Mouse (Mus musculus) left cerebral cortex, adult 2 months (tissue): ENCODE results near the gene Abr. TPM values are rescaled to one million over a fixed set of nuclear protein-coding genes. Genes with fewer than 3 reads are reported as not detected.

Source experiments
- DNase-seq, 2 experiments: peaks; one replicate each; pipeline ENCODE4 v3.0.0; 2021 to 2022; ENCODE audit warnings: low spot score in 2 of 2, mixed read lengths in 1 of 2; ENCODE audit errors: extremely low spot score in 1 of 2
- H3K27ac ChIP-seq: fragments of 200-600 bp; 2 replicates; pipeline ENCODE4 v1.8.1; 2022
- H3K4me3 ChIP-seq: fragments of 200-600 bp; 2 replicates; pipeline ENCODE4 v1.8.1; 2022
- CTCF ChIP-seq: fragments of 200-600 bp; IDR thresholded peaks from 2 replicates; pipeline ENCODE4 v1.8.1; 2022; ENCODE audit warnings: antibody characterized with exemption, mild to moderate bottlenecking, moderate library complexity
- intact Hi-C: fragments of 180-260 bp; cut with DNase I; formaldehyde crosslinking; loops from one replicate; pipeline ENCODE4 v1.15.1; 2025
- total RNA-seq, 2 experiments: library from RNA; stranded (reverse); gene quantifications; 2 replicates each; pipeline ENCODE4 v1.2.3; 2021

Abr gene
- total RNA-seq, 2 experiments from 2014 or later: 436 to 450 TPM

DNA sequence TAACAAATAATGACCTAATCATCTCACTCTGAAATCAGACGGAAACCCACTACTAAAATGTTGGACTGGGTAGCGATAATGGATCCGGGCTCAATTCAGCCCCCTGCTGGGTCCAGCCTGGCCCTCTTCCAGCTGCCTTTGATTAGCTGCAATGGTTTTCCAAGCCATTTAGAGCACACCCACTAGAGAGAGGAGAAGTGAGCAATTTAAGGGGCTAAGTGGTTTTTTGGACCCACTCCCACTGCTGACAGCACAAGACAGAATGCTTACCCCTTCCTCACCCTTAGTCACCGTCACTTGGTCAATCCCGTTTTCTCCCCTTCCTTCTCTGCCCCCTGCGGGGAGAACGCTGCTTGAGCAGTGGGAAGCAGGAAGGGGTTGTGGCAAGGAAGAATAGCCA is 24.9 kb upstream of the Abr start:
- no peak overlapping the region for H3K27ac ChIP-seq
- TF ChIP-seq CTCF: no peak
- no peak for DNase-seq
- peak overlapping the region; percentile 6; the same call in 1 of the 2 replicates for H3K4me3 ChIP-seq
- intact Hi-C loops: loop anchor here (2.0 to 5.0 kb wide), 4 partner anchors 68 to 235 kb away; no protein-coding TSS in a partner anchor

DNA sequence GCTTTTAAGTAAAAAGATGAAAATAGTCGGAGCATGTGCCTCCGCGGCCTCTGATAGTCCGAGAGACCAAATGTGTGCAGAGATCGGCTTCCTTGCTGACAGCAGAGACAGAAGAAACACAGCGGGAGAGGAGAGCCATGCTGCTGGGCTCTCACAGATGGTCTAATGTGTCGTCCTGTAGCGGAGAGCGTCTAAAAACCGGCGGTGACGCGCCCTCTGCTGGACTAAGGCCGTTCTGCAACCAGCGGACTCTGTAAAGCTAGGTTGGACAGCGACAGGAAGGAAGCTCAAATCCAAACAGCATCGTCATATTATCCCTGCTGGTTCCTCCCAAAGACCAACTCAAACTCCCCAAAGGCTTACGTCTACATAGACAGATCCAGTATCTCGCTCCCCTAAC is 23.8 kb upstream of the Abr start:
- TF ChIP-seq CTCF: peak; percentile 98
- intact Hi-C loops: loop anchor here (1.0 to 5.0 kb wide), 5 partner anchors 67 to 234 kb away; no protein-coding TSS in a partner anchor
- Histone ChIP-seq H3K4me3 (peak overlapping the region; percentile 39), H3K27ac (no peak overlapping the region)
- DNase-seq: peak; percentile 90 to 96

DNA sequence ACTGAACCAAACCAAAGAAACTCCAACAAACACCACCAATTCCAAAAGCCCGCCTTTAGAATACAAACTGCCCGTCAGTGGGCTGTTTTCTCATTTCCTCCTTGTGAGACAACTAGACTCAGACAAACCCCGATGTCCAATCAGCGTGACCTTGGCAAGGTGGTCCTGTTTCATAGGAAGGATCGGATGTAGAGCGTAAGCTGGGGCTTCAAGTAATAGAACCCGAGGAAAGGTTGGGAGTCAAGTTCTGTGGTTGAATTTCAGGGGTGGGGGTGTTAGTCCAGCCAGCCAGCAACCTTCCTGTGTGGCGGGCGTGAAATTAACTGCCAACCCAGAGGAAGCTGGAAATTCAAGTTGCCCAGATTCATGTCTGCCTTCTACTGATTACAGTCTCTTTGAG is 22.9 kb upstream of the Abr start:
- no peak for TF ChIP-seq CTCF
- intact Hi-C loops: loop anchor here (5.0 kb wide), 2 partner anchors 123 to 233 kb away; no protein-coding TSS in a partner anchor
- no peak for DNase-seq
- H3K4me3 ChIP-seq: no peak overlapping the region
- no peak overlapping the region for H3K27ac ChIP-seq

DNA sequence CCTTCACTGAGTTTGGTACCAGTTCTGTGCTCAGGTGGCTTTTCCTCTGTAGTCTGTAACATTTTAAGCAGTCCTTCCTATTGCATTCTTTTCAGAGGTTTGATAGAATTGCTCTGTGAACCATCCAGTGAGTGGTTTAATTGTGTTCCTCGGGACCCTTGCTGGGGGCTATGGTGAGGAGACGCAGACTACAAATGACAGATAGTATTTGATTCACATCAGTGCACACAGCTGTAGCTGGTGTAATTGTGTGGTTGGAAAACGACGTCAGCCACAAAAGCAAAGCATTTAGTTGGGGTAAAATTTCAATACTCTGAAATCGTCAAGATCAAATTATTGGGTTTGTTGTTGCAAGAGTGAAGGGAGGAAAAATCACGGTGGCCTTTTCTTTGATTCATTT is 22.1 kb upstream of the Abr start:
- H3K4me3 ChIP-seq: no peak overlapping the region
- intact Hi-C loops: no loop called here
- H3K27ac ChIP-seq: no peak overlapping the region
- no peak for DNase-seq
- TF ChIP-seq CTCF: no peak

DNA sequence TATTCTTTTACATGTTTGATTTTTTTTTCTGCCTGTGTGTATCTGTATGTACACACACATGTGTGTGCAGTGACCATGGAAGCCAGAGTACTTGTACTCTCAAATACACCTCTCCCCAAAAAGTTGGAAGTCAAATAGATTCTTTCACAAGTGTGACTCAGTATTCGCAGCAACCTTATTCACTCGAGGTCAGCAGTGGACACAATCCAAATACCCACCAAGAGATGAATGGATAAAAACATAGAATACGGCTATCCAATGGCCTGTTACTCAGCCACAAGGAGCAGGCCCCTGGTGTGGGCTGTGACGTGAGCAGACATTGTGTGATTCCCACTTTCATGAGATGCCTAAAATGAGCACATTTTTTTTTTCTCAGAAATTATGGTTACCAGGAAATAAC is 18.1 kb upstream of the Abr start:
- Histone ChIP-seq H3K27ac (no peak overlapping the region), H3K4me3 (no peak overlapping the region)
- no peak for TF ChIP-seq CTCF
- intact Hi-C loops: no loop called here
- DNase-seq: no peak

DNA sequence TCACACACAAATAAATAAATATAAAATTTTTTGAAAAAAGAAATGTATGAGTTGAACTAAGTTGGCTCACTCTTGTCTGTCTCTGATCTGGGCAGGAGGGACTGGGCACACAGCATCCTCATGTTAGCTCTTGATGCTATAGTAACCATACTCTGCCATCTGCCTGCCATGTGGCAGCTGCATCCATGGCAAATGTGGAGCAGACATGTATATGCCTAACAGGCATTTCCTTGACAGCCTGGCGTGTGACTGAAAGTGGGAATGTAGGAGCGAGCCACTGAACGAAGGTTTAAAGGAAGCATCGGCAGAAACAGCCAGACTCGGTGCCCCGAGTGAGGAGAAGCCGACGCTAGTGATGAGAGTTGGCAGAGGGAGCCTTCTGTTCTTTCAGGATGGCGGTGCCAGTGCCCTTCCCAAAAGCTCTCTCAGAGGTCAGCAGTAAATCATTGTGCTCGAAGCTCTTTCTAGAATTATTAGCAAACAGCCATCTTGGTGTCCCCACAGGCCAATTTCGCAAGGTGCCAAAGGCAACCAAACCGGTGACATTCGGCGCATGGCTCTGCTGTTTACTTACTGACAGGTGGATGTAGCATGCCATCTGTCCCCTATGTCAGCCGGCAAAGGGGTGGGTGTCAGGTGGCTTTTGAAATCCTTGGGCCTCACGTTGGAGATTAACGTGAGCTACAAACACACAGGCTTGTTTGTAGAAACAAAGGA is 17.3 kb upstream of the Abr start:
- intact Hi-C loops: no loop called here
- TF ChIP-seq CTCF: no peak
- DNase-seq: no peak
- no peak overlapping the region for H3K27ac ChIP-seq
- H3K4me3 ChIP-seq: no peak overlapping the region

DNA sequence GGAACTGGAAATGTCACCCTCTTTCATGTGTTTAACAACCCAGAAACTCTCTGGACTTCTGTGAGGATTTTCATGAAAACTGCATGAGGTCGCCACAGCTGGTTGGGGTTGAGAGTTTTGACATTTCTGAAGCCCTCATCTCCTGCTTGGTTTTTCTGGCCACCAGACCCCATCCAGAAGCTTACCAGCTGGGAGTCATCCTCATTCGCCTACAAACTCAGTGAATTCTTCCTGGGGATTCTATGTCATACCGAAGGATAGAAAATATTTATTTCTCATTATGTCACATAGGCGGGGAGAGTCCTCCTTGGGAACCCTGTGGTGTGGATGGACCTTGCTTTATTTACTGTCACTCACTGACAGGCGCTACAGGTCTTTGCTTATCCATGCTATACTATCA is 8.4 kb upstream of the Abr start:
- H3K4me3 ChIP-seq: no peak overlapping the region
- DNase-seq: no peak
- intact Hi-C loops: no loop called here
- TF ChIP-seq CTCF: no peak
- no peak overlapping the region for H3K27ac ChIP-seq

DNA sequence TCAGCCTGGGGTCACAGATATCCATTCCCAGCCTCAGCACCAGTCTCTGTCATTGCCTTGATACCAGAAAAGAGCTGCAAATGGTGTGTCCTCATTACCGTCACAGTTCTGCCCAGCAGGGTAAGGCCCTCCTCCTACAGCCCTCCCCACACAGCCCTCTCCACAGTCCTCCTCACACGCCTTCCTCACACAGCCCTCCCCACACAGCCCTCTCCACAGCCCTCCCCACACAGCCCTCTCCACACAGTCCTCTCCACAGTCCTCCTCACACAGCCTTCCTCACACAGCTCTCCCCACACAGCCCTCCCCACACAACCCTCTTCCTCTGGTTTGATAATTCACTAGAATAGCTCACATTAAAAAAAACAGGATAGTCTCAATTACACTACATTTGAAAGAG is 7.9 kb upstream of the Abr start:
- TF ChIP-seq CTCF: no peak
- intact Hi-C loops: no loop called here
- H3K4me3 ChIP-seq: no peak overlapping the region
- DNase-seq: no peak
- no peak overlapping the region for H3K27ac ChIP-seq

DNA sequence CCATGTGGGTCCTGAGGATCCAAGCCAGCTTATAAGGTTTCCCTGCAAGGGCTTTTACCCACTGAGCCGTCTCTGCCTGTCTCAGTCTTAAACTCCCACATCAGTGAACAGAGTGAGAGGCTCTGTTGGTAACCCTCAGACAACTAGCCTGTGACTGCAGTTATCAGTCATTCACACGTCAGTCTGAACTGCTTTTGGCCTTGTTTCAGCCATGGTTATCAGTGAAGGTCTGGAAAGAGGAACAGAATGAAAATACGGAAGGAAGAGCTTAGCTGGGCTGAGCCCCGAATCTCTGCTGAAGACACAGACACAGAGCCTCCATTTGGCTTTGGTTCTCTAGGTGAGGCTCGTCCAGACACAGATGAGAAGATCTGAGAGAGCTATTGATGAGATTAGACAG is 6.5 kb upstream of the Abr start:
- no peak for DNase-seq
- no peak overlapping the region for H3K27ac ChIP-seq
- intact Hi-C loops: loop anchor here (5.0 kb wide), 1 partner anchor 46 kb away; no protein-coding TSS in a partner anchor

DNA sequence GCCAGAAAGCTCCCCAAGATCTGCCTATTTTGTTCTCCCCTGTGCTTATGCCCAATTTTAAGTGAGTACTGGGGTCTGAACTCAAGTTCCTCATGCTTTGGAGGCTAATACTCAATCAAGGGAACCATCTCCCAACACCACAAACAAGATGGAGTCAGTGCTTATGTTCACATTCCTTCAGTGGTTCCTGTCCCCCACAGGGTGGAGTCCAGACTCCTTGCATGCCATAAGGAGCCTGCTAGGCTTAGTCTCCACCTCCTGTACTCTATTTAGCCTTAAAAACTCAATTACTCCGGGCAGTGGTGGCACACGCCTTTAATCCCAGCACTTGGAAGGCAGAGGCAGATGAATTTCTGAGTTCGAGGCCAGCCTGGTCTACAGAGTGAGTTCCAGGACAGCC is 2.8 kb upstream of the Abr start:
- no peak for TF ChIP-seq CTCF
- no peak overlapping the region for H3K27ac ChIP-seq

More for the DNA sequence above, 6.5 kb upstream of the Abr start:
- no peak overlapping the region for H3K4me3 ChIP-seq
- TF ChIP-seq CTCF: no peak

DNA sequence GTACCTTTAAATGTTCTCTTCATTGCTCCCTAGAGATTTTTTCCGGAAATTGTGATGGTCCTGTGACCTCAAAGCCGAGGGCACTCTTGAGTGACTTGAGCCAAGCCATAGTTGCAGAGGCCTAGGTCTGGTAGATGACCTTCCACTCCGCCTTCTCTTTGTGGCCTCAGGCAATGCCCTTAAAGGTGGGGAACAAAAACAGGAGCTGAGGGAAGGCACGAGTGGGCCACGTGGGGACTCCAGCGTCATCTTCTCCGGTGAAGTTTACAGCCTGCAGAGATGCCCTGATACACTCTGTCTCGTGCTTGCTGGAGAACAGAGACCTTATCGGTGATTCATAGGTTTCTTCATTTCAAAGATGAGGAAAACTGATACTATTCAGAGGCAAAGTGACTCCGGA is 2.0 kb upstream of the Abr start:
- Histone ChIP-seq H3K4me3 (no peak overlapping the region; the same call in 1 of the 2 replicates), H3K27ac (no peak overlapping the region)
- DNase-seq: no peak
- intact Hi-C loops: no loop called here
- no peak for TF ChIP-seq CTCF

More for the DNA sequence above, 2.8 kb upstream of the Abr start:
- intact Hi-C loops: loop anchor here (5.0 kb wide), 1 partner anchor 43 kb away; no protein-coding TSS in a partner anchor
- no peak overlapping the region for H3K4me3 ChIP-seq
- DNase-seq: no peak

DNA sequence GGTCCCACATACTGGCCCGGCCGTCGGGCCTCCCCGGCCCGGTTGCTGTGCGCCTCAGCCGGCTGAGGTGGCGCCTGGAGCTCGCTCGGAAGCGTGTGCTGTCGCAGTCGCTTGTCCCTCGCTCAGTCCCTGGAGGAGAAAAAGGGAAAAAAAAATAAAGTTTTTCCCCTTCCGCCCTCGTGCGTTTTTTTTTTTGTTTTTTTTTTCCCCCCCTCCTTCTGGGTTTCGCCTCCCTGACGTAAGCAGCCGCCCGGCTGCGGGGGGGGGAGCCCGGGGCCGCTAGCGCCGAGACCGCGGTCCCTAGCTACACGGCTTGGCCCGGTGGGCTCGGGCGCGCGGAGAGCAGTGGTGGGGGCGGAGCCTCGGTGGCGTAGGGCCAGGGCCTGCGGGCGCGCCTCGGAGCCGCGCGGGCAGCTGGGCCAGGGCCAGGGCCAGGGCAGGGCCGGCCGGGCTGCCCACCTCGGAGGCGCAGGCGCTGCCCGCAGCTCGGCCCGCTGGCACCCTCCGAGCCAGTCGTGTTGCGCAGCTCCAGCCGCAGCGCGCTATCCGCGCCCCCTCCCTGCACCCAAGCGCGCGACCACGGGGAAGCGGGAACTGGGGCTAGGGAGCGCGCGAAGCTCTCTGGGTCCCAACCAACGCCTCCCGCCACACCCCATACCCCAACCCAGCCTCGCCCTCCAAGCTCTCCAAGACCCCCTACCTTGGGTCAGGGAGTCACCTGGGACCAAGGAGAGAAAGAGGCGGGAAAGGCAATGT is 1.3 kb upstream of the Abr start:
- Histone ChIP-seq H3K4me3 (peak overlapping the region; percentile 52), H3K27ac (no peak overlapping the region)
- TF ChIP-seq CTCF: no peak
- DNase-seq: peak; percentile 42 to 43
- intact Hi-C loops: no loop called here
